Mouse (Mus musculus) adipose tissue, adult 10 weeks (tissue): ENCODE measurements around the gene Olfr1507. TPM values are rescaled to one million over a fixed set of nuclear protein-coding genes. Genes with fewer than 3 reads are reported as not detected.

Source experiments
- polyA plus RNA-seq: library from polyadenylated mRNA; stranded (reverse); fragments of 350-450 nt; fragmentation: Illumina TruSeq; extraction: RNeasy Lipid Tissue Mini Kit (QIAGEN cat#74804); gene quantifications from one replicate; pipeline ENCODE4 v1.2.3, GENCODE M21; 2014; ENCODE audit warnings: low read depth, low replicate concordance

The Olfr1507 gene
- not detected for polyA plus RNA-seq

GRCm38 (mm10) chr14:52495516-52495915 is at the start of gene Olfr1507:
Gene Olfr1507, minus strand, starts transcription at chr14:52495749.

GRCm38 (mm10) chr14:52467395-52467794 is 28.2 kb downstream of the Olfr1507 start, which contains the start of gene Olfr1508:
Gene Olfr1508, minus strand, starts transcription at chr14:52467495.

GRCm38 (mm10) chr14:52442690-52443089 is 52.9 kb downstream of the Olfr1507 start, which contains the start of gene Olfr1509:
Gene Olfr1509, plus strand, starts transcription at chr14:52442990.

Other genes starting within 250 kb of the Olfr1507 start
- gene Chd8, start 238.0 kb downstream of the Olfr1507 start, polyA plus RNA-seq: 49.0 TPM
- 22.7 TPM for gene Tox4, start 216.6 kb downstream of the Olfr1507 start, polyA plus RNA-seq
- 11.5 TPM for gene Rab2b, start 216.2 kb downstream of the Olfr1507 start, polyA plus RNA-seq
- gene Mettl3, start 190.6 kb downstream of the Olfr1507 start, polyA plus RNA-seq: 29.7 TPM
- gene Sall2, start 167.0 kb downstream of the Olfr1507 start, polyA plus RNA-seq: 6.8 TPM
- not detected for gene Olfr1513, start 139.3 kb downstream of the Olfr1507 start, polyA plus RNA-seq
- gene Olfr1512, start 116.6 kb downstream of the Olfr1507 start, polyA plus RNA-seq: not detected
- not detected for gene Olfr1511, start 98.4 kb downstream of the Olfr1507 start, polyA plus RNA-seq
- gene Olfr1510, start 81.4 kb downstream of the Olfr1507 start, polyA plus RNA-seq: not detected
- gene Olfr1509, start 52.8 kb downstream of the Olfr1507 start, polyA plus RNA-seq: not detected
- not detected for gene Olfr1508, start 28.3 kb downstream of the Olfr1507 start, polyA plus RNA-seq